In the genomic region with DNA sequence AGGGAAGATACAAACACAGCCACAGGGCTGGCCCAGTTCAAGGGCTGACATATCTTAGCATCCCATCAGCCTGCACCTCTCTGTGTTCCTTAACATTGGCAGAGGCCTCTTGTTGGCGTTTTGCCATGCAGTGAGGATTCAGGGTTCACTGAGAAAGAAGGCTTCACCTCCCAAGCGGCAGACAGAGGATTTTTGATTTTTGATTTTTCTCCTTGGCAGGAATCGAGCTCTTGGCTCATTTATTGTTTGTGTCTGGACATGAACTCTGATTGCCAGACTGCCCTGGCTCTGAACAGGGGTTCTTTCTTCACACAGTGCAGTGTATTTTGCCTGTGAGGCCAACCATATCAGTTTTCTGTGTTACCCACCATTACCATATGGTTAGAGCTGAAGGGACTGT, we compare ENCODE assay signal across 7 mouse cellular contexts.
A peak's percentile ranks its signal among the peaks of the same experiment; 100 is the strongest.
DNase-seq lines count a peak whose midpoint lies in the region.

No protein-coding gene starts in this region.

- DNase-seq in kidney, postnatal 36 days = peak; percentile 1 to 59
- DNase-seq in kidney, adult 11 months = no peak
- peak; percentile 5 to 20 for DNase-seq in adrenal gland, adult 18-20 months (ENCODE audit: low spot score in 2 of 2)
- DNase-seq in brain, adult 2 months (ENCODE audit: low read depth, low spot score) = peak; percentile 74
- DNase-seq in gastrocnemius, postnatal 14 days = peak; percentile 34
- peak; percentile 73 for DNase-seq in testis, postnatal 14 days (ENCODE audit: low spot score)
- no peak for DNase-seq in c-Kit-positive CD71-positive TER-119-positive erythroid progenitor cells, embryonic 14.5 days (ENCODE audit: low spot score)

- intact Hi-C loops in gastrocnemius, postnatal 14 days (cut with DNase I; ENCODE audit: low total_unique reads) = no loop called here

Comparison
In these comparisons a context has a peak if more than half of its experiments do, and no peak if none do; other contexts are left out.
1. DNase-seq: peak in kidney, postnatal 36 days (2 of 2), adrenal gland, adult 18-20 months (2 of 2), brain, adult 2 months (single experiment), gastrocnemius, postnatal 14 days (single experiment) and testis, postnatal 14 days (single experiment); none in kidney, adult 11 months (single experiment) and c-Kit-positive CD71-positive TER-119-positive erythroid progenitor cells, embryonic 14.5 days (single experiment).